Comparison of ENCODE assay signal across 8 mouse cellular contexts in genomic region chr9:61164501-61165251, GRCm38 (mm10).
DNase-seq lines count a peak whose midpoint lies in the region; ATAC-seq lines count a peak whose summit lies in the region.

No protein-coding gene starts in this region.

- H3K9me3 ChIP-seq in kidney, embryonic 14.5 days (ENCODE audit: control insufficient read depth, low read length) = no peaks in the 10 kb centered on the region
- H3K9me3 ChIP-seq in heart, embryonic 16.5 days (replicated peaks; ENCODE audit: control insufficient read depth, low read length) = no peaks in the 10 kb centered on the region

- ATAC-seq in kidney, embryonic 14.5 days (ENCODE audit: low FRiP score, low TSS enrichment) = peak; percentile 73
- ATAC-seq in heart, embryonic 16.5 days (replicated peaks; ENCODE audit: extremely low read depth, insufficient read depth, low FRiP score) = peak; percentile 57

- no peak for DNase-seq in kidney, adult 9 months
- DNase-seq in embryo, embryonic 10 days (ENCODE audit: low spot score) = peak; percentile 70
- DNase-seq in lung, postnatal 14 days = peak; percentile 41
- DNase-seq in left cerebral cortex, adult 11 months (ENCODE audit: low spot score) = no peak
- DNase-seq in layer of hippocampus, adult 11-12 months (ENCODE audit: low spot score) = no peak
- no peak for DNase-seq in testis, postnatal 14 days (ENCODE audit: low spot score)

- H3K4me3 ChIP-seq in kidney, embryonic 14.5 days (ENCODE audit: low read length) = no peak overlapping the region
- no peak overlapping the region for H3K4me3 ChIP-seq in heart, embryonic 16.5 days (ENCODE audit: low read length)

- H3K27ac ChIP-seq in kidney, embryonic 14.5 days (ENCODE audit: low read depth, low read length) = peak overlapping the region; percentile 76
- 0 out of 2 replicates have a peak overlapping the region, but pooled peaks have one; percentile 1 for H3K27ac ChIP-seq in heart, embryonic 16.5 days (ENCODE audit: low read length)

- no peak overlapping the region for H3K9ac ChIP-seq in kidney, embryonic 14.5 days (ENCODE audit: low read depth, low read length)
- no peak overlapping the region for H3K9ac ChIP-seq in heart, embryonic 16.5 days (ENCODE audit: low read length)

- H3K27me3 ChIP-seq in kidney, embryonic 14.5 days (ENCODE audit: control insufficient read depth, insufficient read depth, low read length) = no peaks in the 10 kb centered on the region
- peaks cover 8% of the 10 kb centered on the region for H3K27me3 ChIP-seq in heart, embryonic 16.5 days (ENCODE audit: control insufficient read depth, insufficient read depth, low read length)

- H3K36me3 ChIP-seq in kidney, embryonic 14.5 days (ENCODE audit: control insufficient read depth, insufficient read depth, low read length) = no peaks in the 10 kb centered on the region
- no peaks in the 10 kb centered on the region for H3K36me3 ChIP-seq in heart, embryonic 16.5 days (ENCODE audit: control insufficient read depth, insufficient read depth)

- no peak overlapping the region for H3K4me2 ChIP-seq in kidney, embryonic 14.5 days (replicated peaks; ENCODE audit: low read depth, low read length)
- no peak overlapping the region for H3K4me2 ChIP-seq in heart, embryonic 16.5 days (ENCODE audit: low read depth, low read length)

- H3K4me1 ChIP-seq in kidney, embryonic 14.5 days (ENCODE audit: control insufficient read depth, insufficient read depth, low read length) = peaks cover 26% of the 10 kb centered on the region; the same call in 1 of the 2 replicates
- peaks cover 4% of the 10 kb centered on the region for H3K4me1 ChIP-seq in heart, embryonic 16.5 days (ENCODE audit: control insufficient read depth, insufficient read depth, low read length)

- WGBS in kidney, embryonic 14.5 days = 51% methylated on average over 11 of the region's 11 CpGs
- WGBS in heart, embryonic 16.5 days = 41% methylated on average over 11 of the region's 11 CpGs

Comparison
In these comparisons a context has a peak if more than half of its experiments do, and no peak if none do; other contexts are left out.
1. DNase-seq: peak in embryo, embryonic 10 days (single experiment) and lung, postnatal 14 days (single experiment); none in kidney, adult 9 months (single experiment), left cerebral cortex, adult 11 months (single experiment), layer of hippocampus, adult 11-12 months (single experiment) and testis, postnatal 14 days (single experiment).